Mouse (Mus musculus) bone marrow, adult 2 months (tissue): ENCODE data around the gene Tamm41. TPM values are rescaled to one million over a fixed set of nuclear protein-coding genes. Genes with fewer than 3 reads are reported as not detected.
A peak's percentile ranks its signal among the peaks of the same experiment; 100 is the strongest.

ENCODE experiments used
- H3K27ac ChIP-seq: fragments of 200-500 bp; 2 replicates; pipeline ENCODE4 v1.5.1; 2012; ENCODE audit warnings: low read depth, mild to moderate bottlenecking, control low read depth, inconsistent platforms, low read length; ENCODE audit not compliant: control insufficient read depth, poor library complexity, insufficient read depth
- H3K4me1 ChIP-seq: fragments of 200-500 bp; 2 replicates; pipeline ENCODE4 v1.6.1; 2011; ENCODE audit warnings: low read length; ENCODE audit not compliant: control insufficient read depth, insufficient read depth
- H3K4me3 ChIP-seq: fragments of 200-500 bp; replicated peaks from 2 replicates; pipeline ENCODE3; 2011; ENCODE audit warnings: mild to moderate bottlenecking, low read depth, low read length, control low read depth; ENCODE audit not compliant: control insufficient read depth
- CTCF ChIP-seq: fragments of 200-500 bp; IDR thresholded peaks from 2 replicates; pipeline ENCODE4 v1.5.1; 2011; ENCODE audit warnings: low read length, control low read depth; ENCODE audit not compliant: control insufficient read depth, insufficient read depth
- POLR2A ChIP-seq: fragments of 200-500 bp; IDR thresholded peaks from 2 replicates; pipeline ENCODE4 v1.6.1; 2011; ENCODE audit warnings: low read depth, mild to moderate bottlenecking, control low read depth, low read length, borderline replicate concordance; ENCODE audit not compliant: control insufficient read depth
- WGBS: fragments of 180-500 bp; shearing (Covaris S2); methylation state at CpG from one replicate; pipeline ENCODE4 v1.1.7; 2018; 5-methylcytosine and 5-hydroxymethylcytosine counted together
- polyA plus RNA-seq: library from polyadenylated mRNA; stranded (reverse); fragments of >200 nt; gene quantifications from 2 replicates; pipeline ENCODE4 v1.2.4, GENCODE M21; 2011; ENCODE audit warnings: low replicate concordance; ENCODE audit not compliant: missing spikeins, insufficient read depth, insufficient read length

Tamm41 gene
- polyA plus RNA-seq, 1 experiment: 25.6 TPM

DNA sequence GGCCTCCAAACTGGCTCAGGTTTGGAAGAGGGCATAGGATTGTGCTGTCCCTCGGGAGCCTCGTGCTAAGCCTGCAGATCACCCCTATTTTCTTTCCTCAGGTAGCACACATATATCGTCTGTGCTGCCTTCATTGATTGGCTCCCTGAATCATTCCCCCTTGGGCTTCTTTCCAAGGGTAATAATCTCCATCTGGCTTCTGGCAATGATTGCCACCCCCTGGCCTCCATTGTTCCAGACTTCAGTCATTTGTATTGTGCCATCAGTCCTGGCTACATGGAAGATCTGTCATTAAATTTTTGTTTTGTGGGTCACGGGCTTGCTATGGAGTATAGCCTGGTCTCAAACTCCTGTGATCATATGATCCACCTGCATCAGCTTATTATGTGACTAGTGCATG is 17.8 kb upstream of the Tamm41 start:
- 73% methylated on average over 4 of the region's 4 CpGs for WGBS
- H3K4me1 ChIP-seq: no peaks in the 10 kb centered on the region
- H3K4me3 ChIP-seq: no peak overlapping the region
- no peak overlapping the region for H3K27ac ChIP-seq
- TF ChIP-seq CTCF (no peak), POLR2A (no peak)

DNA sequence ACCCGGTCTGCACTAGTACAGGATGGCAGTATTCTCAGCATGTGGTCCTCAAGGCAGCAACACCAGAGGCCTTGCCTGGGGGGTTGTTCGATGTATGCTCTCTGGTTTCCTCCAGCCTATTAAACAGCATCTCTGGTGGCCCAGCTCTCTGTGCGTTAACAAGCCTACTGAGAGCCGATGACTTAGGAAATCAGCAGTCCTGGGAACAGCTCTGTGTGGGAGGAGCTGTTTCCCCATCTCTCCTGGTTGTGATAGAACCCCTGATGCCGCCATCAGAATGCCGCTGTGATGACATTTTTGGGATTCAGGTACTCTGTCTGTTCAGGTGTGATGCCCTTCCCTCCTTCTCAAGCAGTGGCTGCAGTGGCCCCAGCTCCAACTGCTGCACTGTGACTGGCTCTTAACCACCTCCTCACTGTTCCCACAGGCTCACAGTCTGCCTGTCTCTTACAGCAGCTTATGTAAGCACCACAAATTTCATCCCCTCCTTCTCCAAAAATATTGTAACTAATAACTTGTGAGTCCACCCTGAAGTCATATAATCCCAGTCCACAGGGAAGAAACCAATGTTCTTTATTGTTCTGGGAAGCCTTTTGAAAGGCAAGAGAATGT is 14.0 kb upstream of the Tamm41 start:
- no peak overlapping the region for H3K4me3 ChIP-seq
- WGBS: 74% methylated on average over 6 of the region's 6 CpGs
- no peak overlapping the region for H3K27ac ChIP-seq
- no peak for TF ChIP-seq CTCF
- no peak for TF ChIP-seq POLR2A
- no peaks in the 10 kb centered on the region for H3K4me1 ChIP-seq

DNA sequence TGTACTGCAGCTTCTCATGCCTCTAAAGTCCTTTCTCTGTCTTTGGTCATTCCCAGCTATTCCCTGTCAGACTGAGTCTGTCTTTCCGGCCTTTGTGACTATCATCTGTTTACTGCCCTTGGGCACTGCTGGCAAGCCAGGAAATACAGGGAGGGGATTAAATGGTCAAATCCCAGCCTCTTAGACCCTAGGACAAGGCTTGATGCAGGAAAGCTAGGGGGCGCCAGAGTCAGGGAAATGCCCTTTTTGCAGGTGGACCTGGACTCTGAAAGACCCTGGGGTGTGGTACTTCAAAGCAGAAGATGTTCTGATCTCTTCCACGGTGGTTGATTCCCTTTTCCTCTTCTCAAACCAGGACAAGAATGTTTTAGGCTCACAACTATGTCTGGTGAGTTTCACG is 11.3 kb upstream of the Tamm41 start:
- Histone ChIP-seq H3K4me1 (no peaks in the 10 kb centered on the region), H3K4me3 (no peak overlapping the region), H3K27ac (no peak overlapping the region)
- TF ChIP-seq POLR2A (no peak), CTCF (0 out of 2 replicates have a peak, but pooled peaks have one; percentile 10)
- WGBS: 24% methylated on average over 4 of the region's 4 CpGs

DNA sequence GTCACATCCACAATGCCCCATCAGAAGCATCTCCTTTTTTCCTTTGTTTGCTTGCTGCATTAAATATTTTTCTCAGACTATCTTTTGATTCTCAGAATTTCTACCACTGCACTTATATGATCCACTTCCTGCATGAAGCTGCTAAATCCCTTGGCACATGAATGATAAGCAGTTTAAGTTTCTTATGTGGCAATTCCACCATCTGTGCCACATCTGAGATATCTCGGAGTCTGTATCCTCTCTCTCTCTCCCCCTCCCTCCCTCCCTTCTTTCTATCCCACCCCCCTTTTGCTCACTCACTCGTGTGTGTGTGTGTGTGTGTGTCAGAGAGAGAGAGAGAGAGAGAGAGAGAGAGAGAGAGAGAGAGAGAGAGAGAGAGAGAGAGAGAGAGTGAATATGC is 10.1 kb upstream of the Tamm41 start:
- 32% methylated on average over 2 of the region's 2 CpGs for WGBS
- TF ChIP-seq POLR2A (no peak), CTCF (no peak)
- no peak overlapping the region for H3K4me3 ChIP-seq
- H3K4me1 ChIP-seq: no peaks in the 10 kb centered on the region
- no peak overlapping the region for H3K27ac ChIP-seq

DNA sequence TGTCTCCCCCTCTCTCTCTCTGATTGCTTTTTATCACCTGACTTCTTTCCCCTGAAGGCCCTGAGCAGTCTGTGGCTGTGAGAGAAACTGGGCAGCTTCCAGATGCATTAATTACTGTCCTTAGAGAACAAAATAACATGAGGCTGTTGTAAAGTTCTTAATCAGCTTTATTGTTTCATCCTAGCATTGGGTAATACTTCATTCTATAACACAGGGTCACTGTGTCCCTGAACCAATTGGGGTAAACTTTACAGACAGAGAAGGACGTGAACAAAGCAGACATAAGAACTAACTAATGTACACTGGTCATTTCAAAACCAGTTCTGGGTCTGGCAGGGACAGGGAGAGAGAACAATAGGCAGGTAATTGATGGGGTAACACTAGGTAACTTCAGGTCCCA is 8.4 kb upstream of the Tamm41 start:
- Histone ChIP-seq H3K4me1 (no peaks in the 10 kb centered on the region), H3K4me3 (no peak overlapping the region), H3K27ac (no peak overlapping the region)
- TF ChIP-seq POLR2A (no peak), CTCF (no peak)
- WGBS: 64% methylated on average over 1 of the region's 1 CpGs

DNA sequence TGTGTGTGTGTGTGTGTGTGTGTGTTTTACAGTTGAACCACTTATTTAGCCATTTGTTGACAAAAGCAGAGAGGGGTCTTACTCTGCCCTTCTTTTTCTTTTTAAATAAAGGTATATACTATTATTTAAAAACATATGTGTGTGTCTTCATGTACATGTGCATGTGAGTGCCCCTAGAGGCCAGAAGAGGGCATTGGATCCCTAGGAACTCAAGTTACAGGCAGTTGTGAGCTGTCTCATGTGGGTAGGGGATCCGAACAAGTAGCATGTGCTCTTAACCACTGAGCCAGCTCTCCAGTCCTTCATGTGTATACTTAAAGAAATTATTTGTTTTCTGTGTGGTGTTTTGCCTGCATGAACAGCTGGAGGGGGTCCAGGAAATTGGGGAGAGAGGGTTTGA is 7.0 kb upstream of the Tamm41 start:
- 59% methylated on average over 1 of the region's 1 CpGs for WGBS
- Histone ChIP-seq H3K27ac (no peak overlapping the region), H3K4me1 (no peaks in the 10 kb centered on the region), H3K4me3 (no peak overlapping the region)
- TF ChIP-seq CTCF (0 out of 2 replicates have a peak, but pooled peaks have one; percentile 11), POLR2A (no peak)

DNA sequence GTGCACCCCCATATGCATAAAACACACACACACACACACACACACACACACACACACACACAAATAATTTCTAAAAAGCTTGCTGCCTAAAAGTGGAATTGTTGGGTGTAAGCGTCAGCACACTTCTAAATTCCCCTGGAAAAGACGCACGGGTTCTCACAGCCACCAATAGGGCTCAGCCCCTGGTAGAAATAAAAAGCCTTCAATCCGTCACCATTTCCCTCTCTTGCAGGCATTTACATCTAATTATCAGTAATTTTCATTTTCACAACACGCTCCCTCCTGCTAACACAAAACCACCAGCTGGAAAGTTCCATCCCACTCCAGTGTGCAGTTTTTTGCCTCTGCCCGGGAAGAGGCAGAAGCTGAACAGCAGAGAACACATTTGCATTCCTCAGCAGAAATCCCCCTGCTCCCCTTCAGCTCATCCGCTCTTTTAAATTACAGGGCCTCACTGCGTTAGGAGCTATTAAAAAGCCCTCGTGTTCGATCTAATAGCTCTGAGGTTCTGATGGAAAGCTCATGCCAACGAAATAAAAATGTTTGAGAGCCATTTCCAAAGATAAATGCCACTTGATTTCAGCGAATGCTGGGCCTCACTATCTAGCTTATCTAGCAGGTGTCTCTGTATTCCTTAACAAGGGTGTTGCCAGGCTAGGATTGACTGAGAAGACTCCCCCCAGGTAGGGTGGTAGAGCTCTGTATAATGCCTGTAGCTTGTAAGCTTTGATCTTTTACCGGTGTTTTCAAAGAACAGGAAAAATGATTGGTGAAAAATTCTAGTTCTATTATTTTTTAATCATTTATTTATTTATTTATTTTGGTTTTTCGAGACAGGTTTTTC is 6.2 kb upstream of the Tamm41 start:
- H3K4me1 ChIP-seq: no peaks in the 10 kb centered on the region
- H3K27ac ChIP-seq: no peak overlapping the region
- 83% methylated on average over 14 of the region's 14 CpGs for WGBS
- TF ChIP-seq CTCF (no peak), POLR2A (no peak)
- no peak overlapping the region for H3K4me3 ChIP-seq

DNA sequence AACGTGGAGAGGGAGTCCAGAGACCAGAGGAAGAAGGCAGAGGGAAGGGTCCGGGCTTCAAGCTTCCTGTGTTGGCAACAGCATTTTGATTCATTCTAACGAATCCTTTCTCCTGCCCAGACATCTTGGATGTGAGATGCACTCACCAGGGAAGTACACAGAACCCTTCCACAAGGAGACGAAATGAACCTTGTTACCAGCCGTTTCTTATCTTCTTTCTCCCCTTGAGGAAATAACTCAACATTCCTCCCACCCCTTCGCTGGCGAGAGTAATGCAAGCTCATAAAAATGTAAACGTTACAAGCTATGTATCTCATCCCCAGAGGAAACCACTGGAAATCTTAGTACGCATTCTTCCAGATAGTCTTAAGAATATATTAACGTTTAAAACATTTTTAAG is 4.9 kb upstream of the Tamm41 start:
- H3K4me3 ChIP-seq: no peak overlapping the region
- no peak for TF ChIP-seq CTCF
- no peak for TF ChIP-seq POLR2A
- WGBS: 41% methylated on average over 10 of the region's 10 CpGs
- no peaks in the 10 kb centered on the region for H3K4me1 ChIP-seq
- H3K27ac ChIP-seq: no peak overlapping the region
